Mouse (Mus musculus): ENCODE measurements around the gene Ppfia2. TPM values are rescaled to one million over a fixed set of nuclear protein-coding genes. Genes with fewer than 3 reads are reported as not detected.

The Ppfia2 gene
- polyA plus RNA-seq, 1 experiment: 1.1 TPM

GRCm38 (mm10) chr10:106744966-106745365 lies 274.8 kb downstream of the Ppfia2 start:
- Histone ChIP-seq H3K36me3 (ENCODE audit: control insufficient read depth, insufficient read depth, low read length) (no peaks in the 10 kb centered on the region), H3K4me3 (ENCODE audit: control insufficient read depth, low read depth, low read length) (no peak overlapping the region), H3K27me3 (ENCODE audit: control insufficient read depth, insufficient read depth, low read length) (no peaks in the 10 kb centered on the region), H3K27ac (ENCODE audit: control insufficient read depth, insufficient read depth, low read depth, low read length) (no peak overlapping the region), H3K4me1 (ENCODE audit: control insufficient read depth, insufficient read depth, low read length) (no peaks in the 10 kb centered on the region)
- TF ChIP-seq CTCF (IDR thresholded peaks at IDR 0.05; ENCODE audit: control insufficient read depth, insufficient read depth, insufficient replicate concordance, low read depth, low read length): no peak
- no peak for TF ChIP-seq POLR2A (IDR thresholded peaks at IDR 0.05; ENCODE audit: control insufficient read depth, low read depth, low read length)

GRCm38 (mm10) chr10:106761061-106761460 lies 290.9 kb downstream of the Ppfia2 start:
- Histone ChIP-seq H3K27me3 (ENCODE audit: control insufficient read depth, insufficient read depth, low read length) (no peaks in the 10 kb centered on the region), H3K36me3 (ENCODE audit: control insufficient read depth, insufficient read depth, low read length) (no peaks in the 10 kb centered on the region), H3K4me3 (ENCODE audit: control insufficient read depth, low read depth, low read length) (no peak overlapping the region), H3K27ac (ENCODE audit: control insufficient read depth, insufficient read depth, low read depth, low read length) (no peak overlapping the region), H3K4me1 (ENCODE audit: control insufficient read depth, insufficient read depth, low read length) (no peaks in the 10 kb centered on the region)
- no peak for TF ChIP-seq POLR2A (IDR thresholded peaks at IDR 0.05; ENCODE audit: control insufficient read depth, low read depth, low read length)
- TF ChIP-seq CTCF (IDR thresholded peaks at IDR 0.05; ENCODE audit: control insufficient read depth, insufficient read depth, insufficient replicate concordance, low read depth, low read length): no peak

GRCm38 (mm10) chr10:106763785-106764184 lies 293.6 kb downstream of the Ppfia2 start:
- Histone ChIP-seq H3K4me3 (ENCODE audit: control insufficient read depth, low read depth, low read length) (no peak overlapping the region), H3K27me3 (ENCODE audit: control insufficient read depth, insufficient read depth, low read length) (no peaks in the 10 kb centered on the region), H3K27ac (ENCODE audit: control insufficient read depth, insufficient read depth, low read depth, low read length) (no peak overlapping the region), H3K36me3 (ENCODE audit: control insufficient read depth, insufficient read depth, low read length) (no peaks in the 10 kb centered on the region), H3K4me1 (ENCODE audit: control insufficient read depth, insufficient read depth, low read length) (no peaks in the 10 kb centered on the region)
- TF ChIP-seq POLR2A (IDR thresholded peaks at IDR 0.05; ENCODE audit: control insufficient read depth, low read depth, low read length) (no peak), CTCF (IDR thresholded peaks at IDR 0.05; ENCODE audit: control insufficient read depth, insufficient read depth, insufficient replicate concordance, low read depth, low read length) (no peak)

GRCm38 (mm10) chr10:106775571-106775970 lies 305.4 kb downstream of the Ppfia2 start:
- TF ChIP-seq CTCF (IDR thresholded peaks at IDR 0.05; ENCODE audit: control insufficient read depth, insufficient read depth, insufficient replicate concordance, low read depth, low read length) (no peak), POLR2A (IDR thresholded peaks at IDR 0.05; ENCODE audit: control insufficient read depth, low read depth, low read length) (no peak)
- no peaks in the 10 kb centered on the region for H3K27me3 ChIP-seq (ENCODE audit: control insufficient read depth, insufficient read depth, low read length)
- no peaks in the 10 kb centered on the region for H3K4me1 ChIP-seq (ENCODE audit: control insufficient read depth, insufficient read depth, low read length)
- H3K36me3 ChIP-seq (ENCODE audit: control insufficient read depth, insufficient read depth, low read length): no peaks in the 10 kb centered on the region
- H3K27ac ChIP-seq (ENCODE audit: control insufficient read depth, insufficient read depth, low read depth, low read length): no peak overlapping the region
- H3K4me3 ChIP-seq (ENCODE audit: control insufficient read depth, low read depth, low read length): no peak overlapping the region

- Histone ChIP-seq H3K4me3 (ENCODE audit: control insufficient read depth, low read depth, low read length) (no peak overlapping the region), H3K27ac (ENCODE audit: control insufficient read depth, insufficient read depth, low read depth, low read length) (no peak overlapping the region), H3K4me1 (ENCODE audit: control insufficient read depth, insufficient read depth, low read length) (no peaks in the 10 kb centered on the region), H3K36me3 (ENCODE audit: control insufficient read depth, insufficient read depth, low read length) (no peaks in the 10 kb centered on the region), H3K27me3 (ENCODE audit: control insufficient read depth, insufficient read depth, low read length) (no peaks in the 10 kb centered on the region)
- TF ChIP-seq CTCF (IDR thresholded peaks at IDR 0.05; ENCODE audit: control insufficient read depth, insufficient read depth, insufficient replicate concordance, low read depth, low read length) (no peak), POLR2A (IDR thresholded peaks at IDR 0.05; ENCODE audit: control insufficient read depth, low read depth, low read length) (no peak)
Observed at GRCm38 (mm10) chr10:106815447-106815846, 345.3 kb downstream of the Ppfia2 start.

GRCm38 (mm10) chr10:106818381-106818780 lies 348.2 kb downstream of the Ppfia2 start:
- H3K36me3 ChIP-seq (ENCODE audit: control insufficient read depth, insufficient read depth, low read length): no peaks in the 10 kb centered on the region
- H3K27me3 ChIP-seq (ENCODE audit: control insufficient read depth, insufficient read depth, low read length): no peaks in the 10 kb centered on the region
- TF ChIP-seq POLR2A (IDR thresholded peaks at IDR 0.05; ENCODE audit: control insufficient read depth, low read depth, low read length): no peak
- no peak for TF ChIP-seq CTCF (IDR thresholded peaks at IDR 0.05; ENCODE audit: control insufficient read depth, insufficient read depth, insufficient replicate concordance, low read depth, low read length)
- H3K4me3 ChIP-seq (ENCODE audit: control insufficient read depth, low read depth, low read length): no peak overlapping the region
- H3K4me1 ChIP-seq (ENCODE audit: control insufficient read depth, insufficient read depth, low read length): no peaks in the 10 kb centered on the region
- H3K27ac ChIP-seq (ENCODE audit: control insufficient read depth, insufficient read depth, low read depth, low read length): no peak overlapping the region

GRCm38 (mm10) chr10:106824215-106824614 lies 354.1 kb downstream of the Ppfia2 start:
- TF ChIP-seq CTCF (IDR thresholded peaks at IDR 0.05; ENCODE audit: control insufficient read depth, insufficient read depth, insufficient replicate concordance, low read depth, low read length): no peak
- TF ChIP-seq POLR2A (IDR thresholded peaks at IDR 0.05; ENCODE audit: control insufficient read depth, low read depth, low read length): no peak
- H3K4me3 ChIP-seq (ENCODE audit: control insufficient read depth, low read depth, low read length): no peak overlapping the region
- no peak overlapping the region for H3K27ac ChIP-seq (ENCODE audit: control insufficient read depth, insufficient read depth, low read depth, low read length)
- H3K27me3 ChIP-seq (ENCODE audit: control insufficient read depth, insufficient read depth, low read length): no peaks in the 10 kb centered on the region
- no peaks in the 10 kb centered on the region for H3K36me3 ChIP-seq (ENCODE audit: control insufficient read depth, insufficient read depth, low read length)
- H3K4me1 ChIP-seq (ENCODE audit: control insufficient read depth, insufficient read depth, low read length): no peaks in the 10 kb centered on the region

- H3K36me3 ChIP-seq (ENCODE audit: control insufficient read depth, insufficient read depth, low read length): no peaks in the 10 kb centered on the region
- TF ChIP-seq CTCF (IDR thresholded peaks at IDR 0.05; ENCODE audit: control insufficient read depth, insufficient read depth, insufficient replicate concordance, low read depth, low read length) (no peak), POLR2A (IDR thresholded peaks at IDR 0.05; ENCODE audit: control insufficient read depth, low read depth, low read length) (no peak)
- H3K27me3 ChIP-seq (ENCODE audit: control insufficient read depth, insufficient read depth, low read length): no peaks in the 10 kb centered on the region
- no peaks in the 10 kb centered on the region for H3K4me1 ChIP-seq (ENCODE audit: control insufficient read depth, insufficient read depth, low read length)
- no peak overlapping the region for H3K4me3 ChIP-seq (ENCODE audit: control insufficient read depth, low read depth, low read length)
- no peak overlapping the region for H3K27ac ChIP-seq (ENCODE audit: control insufficient read depth, insufficient read depth, low read depth, low read length)
Observed at GRCm38 (mm10) chr10:106838476-106838875, 368.3 kb downstream of the Ppfia2 start.

Measured in testis, adult 2 months (tissue).